Mouse (Mus musculus): Measurements from ENCODE around the gene Slc6a16.

The Slc6a16 gene

GRCm38 (mm10) chr7:45240633-45241388 lies at the start of gene Slc6a16:
TSS of gene Slc6a16 (plus strand) at chr7:45241085.
- no peak for DNase-seq

DNA sequence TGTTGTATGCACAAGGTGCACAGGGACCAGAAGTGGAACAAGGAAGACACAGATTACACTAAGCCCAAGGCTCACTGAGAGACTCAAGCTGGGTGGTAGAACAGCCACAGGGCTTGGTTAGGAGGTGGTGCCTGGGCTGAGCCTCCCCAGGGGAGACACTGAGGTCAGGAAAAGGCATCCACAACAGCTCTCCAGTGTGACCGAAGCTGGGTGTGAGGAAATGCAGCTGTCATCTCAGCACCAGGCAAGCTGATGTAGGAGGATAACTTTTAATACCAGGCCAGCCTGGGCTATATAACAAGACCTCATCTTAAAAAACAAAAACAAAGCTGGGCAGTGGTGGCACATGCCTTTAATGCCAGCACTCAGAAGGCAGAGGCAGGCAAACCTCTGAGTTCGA lies 49.7 kb upstream of the Slc6a16 start:
- DNase-seq = no peak

- peak; percentile 81 for DNase-seq
These were observed 49.0 kb upstream of the Slc6a16 start for GRCm38 (mm10) chr7:45191803-45192363.

DNA sequence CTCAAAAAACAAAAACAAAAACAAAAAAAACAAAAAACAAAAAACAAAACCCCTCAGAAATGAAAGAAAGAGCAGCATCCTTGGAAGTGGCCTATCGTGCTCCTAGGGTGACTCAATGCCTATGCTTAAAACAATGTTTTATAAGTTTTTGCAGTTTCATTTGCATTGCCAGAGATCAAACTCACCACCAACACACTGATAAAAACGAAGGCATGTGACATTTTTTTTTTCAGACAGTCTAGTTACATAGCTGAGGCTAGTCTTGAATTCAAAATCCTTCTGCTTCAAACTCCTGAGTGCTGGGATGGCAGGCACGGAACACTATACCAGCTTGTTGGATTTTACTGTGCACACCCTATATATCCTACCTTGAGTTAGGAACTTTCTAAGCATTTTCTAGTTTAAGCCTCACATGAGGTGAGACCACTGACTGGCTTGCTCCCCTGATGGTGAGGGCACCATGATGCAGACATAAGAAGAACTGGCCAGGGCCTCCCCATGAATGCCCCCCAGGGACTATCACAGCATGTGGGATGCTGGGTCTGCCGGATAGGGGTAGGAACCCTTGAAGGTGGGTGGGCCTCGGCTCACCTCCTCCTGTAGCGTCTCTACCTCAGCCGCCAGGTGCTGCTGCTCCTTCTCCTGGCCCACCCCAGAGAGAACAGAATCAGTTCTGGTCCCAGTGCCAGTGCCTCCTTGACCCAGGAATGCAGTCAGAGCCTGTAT lies 48.1 kb upstream of the Slc6a16 start:
- peak; percentile 43 for DNase-seq

DNA sequence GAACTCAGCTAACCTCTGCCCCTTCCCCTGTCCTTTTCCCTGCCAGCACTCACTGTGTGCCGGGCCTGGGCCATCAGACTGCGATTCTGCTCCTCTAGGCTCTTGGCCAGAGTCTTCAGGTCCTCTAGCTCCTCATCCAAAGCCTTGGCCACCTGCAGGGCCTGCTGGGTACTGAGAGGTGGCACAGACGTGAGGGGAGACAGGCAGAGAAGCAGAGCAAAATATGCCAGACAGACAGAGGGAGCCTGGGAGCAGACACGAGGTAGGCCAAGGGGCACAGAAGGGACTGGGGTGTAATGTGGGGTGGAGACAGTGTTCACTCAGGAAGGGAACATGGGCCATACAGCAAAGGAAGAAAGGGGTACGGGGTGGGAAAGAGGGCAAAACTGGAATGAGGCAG lies 47.5 kb upstream of the Slc6a16 start:
- peak; percentile 61 for DNase-seq

- DNase-seq = peak; percentile 61
These were observed 46.8 kb upstream of the Slc6a16 start for GRCm38 (mm10) chr7:45193871-45194785.

DNA sequence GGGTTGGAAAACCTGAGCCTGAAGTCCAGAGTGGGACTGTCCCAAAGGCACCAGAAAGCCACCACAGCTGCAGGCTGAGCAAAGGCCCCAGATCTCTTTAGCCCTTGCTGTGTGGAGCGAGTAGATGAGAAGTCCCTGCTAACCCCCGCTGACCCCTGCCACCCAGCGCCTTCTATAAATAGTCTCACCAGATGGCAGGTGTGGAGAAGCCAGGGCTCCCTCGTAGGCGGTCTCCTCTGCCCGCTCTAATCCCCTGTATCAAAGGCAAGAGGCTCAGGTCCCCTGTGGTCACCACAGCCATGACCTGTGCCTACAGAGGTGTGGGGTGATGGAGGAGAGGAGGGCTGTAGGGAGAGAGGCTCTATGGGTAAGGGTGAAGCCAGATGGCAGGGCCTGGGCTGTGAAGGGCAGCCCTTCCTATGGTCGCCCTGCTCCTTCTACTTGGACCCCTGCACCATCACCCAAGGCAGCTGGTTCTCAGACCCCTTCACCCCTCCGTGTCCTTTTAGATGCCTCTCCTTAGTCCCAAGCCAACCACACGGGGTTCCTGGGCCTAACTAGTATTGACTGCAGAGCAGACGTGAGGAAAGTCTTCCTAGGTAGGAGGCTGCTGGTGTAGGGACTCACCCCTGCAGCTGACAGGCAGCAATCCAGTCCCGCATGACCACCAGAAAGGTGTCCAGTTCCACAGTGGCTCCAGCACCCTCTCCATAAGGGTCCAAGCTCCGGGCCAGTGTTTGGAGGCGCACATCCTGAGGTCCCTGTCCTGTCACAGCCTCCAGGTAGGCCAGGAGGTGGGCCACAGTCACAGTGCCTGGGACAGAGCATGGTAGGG lies 45.3 kb upstream of the Slc6a16 start:
- peak; percentile 59 for DNase-seq

DNA sequence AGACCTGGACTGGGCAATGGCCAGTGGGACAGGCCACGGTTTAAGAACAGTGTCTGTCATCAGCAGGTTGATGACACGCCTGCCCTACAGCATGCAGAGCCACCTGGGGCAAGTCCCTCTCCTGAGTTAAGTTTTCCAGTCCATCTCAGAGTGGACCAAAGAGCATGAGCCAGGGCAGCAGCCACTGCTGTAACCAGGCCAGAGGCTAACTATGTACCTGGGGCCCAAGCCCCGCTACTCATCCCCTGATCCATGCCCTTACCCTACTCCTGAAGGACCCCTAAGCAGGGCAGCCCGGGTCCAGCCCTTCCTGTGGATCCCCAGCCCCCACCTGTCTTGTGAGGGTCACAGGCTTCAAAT lies 44.7 kb upstream of the Slc6a16 start:
- peak; percentile 29 for DNase-seq

DNA sequence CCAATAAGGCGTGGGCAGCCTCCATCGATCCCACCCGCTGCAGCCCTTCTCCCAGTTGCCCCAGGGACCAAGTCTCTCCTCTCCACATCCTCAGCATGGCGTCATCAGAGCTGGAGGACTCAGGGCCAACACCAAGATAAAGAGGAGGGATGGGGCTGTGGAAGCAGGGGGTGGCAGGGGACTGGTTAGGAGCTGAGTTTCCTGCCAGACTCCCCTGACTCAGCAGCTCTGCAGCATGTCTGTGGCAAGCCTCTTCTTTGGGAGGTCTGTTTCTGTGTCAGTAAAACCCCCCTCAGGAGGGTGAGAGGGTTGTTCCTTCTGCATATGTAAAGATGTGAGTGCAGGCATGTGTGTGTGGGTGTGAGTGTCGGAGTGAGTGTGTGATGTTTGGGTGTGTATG lies 43.9 kb upstream of the Slc6a16 start:
- DNase-seq = peak; percentile 24

- peak; percentile 88 for DNase-seq
These were observed 42.5 kb upstream of the Slc6a16 start for GRCm38 (mm10) chr7:45198435-45198834.

DNA sequence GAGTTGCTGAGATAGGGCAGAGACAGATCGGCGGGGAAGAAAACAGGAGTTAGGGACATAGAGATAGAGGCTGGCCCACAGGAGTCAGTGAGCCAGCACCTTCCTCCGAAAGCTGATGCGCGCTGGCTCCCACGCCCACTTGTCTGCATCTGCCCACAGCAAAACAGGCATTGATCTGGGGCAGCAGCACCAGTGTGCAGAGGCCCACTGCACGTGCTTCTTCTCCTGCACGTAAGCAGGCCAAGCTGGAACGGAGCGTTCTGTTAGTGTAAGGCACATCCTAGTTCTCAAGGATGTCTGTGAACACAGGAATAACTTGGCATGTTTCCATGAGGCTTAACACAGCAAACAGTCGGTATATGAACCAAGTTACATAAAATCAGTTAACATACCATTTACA lies 41.9 kb upstream of the Slc6a16 start:
- DNase-seq = peak; percentile 30

- DNase-seq = no peak
These were observed 38.2 kb upstream of the Slc6a16 start for GRCm38 (mm10) chr7:45202654-45203053.

DNA sequence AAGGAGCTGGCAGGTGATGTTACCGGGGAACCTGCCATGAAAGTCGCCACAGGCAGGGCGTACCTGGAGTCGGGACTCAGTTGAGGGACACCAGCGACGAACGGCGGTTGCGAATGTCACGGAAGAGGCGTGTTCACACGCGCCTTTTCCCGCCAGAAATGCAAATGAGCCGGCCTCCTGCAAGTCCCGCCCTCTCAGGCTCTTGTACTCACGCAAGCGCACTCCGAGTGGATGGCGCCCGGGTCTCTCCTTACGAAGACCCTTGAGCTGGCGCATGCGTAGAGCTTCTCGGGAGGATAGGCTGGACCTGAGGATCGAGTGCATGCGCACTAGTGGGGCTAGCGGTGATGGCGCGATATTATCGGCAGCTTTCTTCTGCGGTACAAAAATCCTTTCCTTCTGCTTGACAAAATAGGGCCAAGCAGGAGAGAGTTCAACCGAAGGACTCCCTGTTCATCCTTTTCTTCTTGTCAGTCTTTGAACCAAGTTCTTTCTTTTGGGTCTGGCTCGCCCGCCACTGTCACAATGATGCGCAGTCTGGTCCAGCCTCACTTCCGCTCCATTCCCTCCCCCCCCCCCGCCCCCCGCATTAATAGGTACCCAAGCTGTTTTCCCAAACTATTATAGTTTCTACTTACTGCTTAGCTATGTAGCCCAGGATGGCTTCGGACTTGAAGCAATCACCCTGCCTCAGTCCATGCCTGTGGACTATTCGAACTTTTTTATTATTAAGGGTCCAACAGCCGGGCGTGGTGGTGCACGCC lies 36.3 kb upstream of the Slc6a16 start, which contains the start of gene Ccdc155:
Gene Ccdc155, minus strand, starts transcription at position 513 of the 764 bp plus-strand sequence.
- peak; percentile 94 for DNase-seq

DNA sequence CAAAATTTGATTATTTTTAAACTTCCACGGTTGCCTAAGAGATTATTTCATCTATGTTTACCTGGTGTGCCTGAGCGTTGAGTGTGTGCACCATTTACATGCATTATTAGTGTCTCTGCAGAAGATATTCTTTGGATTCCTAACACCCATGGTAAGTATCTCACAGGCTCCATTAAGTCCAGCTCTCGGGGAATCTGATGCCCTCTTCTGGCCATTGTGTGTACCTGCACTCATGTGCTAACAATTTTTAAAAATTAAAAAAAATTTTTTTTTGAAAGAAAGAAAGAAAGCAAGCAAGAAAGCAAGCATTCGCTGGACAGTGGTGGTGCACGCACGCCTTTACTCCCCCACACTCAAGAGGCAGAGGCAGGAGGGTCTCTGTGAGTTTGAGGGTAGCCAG lies 32.6 kb upstream of the Slc6a16 start:
- DNase-seq = no peak

DNA sequence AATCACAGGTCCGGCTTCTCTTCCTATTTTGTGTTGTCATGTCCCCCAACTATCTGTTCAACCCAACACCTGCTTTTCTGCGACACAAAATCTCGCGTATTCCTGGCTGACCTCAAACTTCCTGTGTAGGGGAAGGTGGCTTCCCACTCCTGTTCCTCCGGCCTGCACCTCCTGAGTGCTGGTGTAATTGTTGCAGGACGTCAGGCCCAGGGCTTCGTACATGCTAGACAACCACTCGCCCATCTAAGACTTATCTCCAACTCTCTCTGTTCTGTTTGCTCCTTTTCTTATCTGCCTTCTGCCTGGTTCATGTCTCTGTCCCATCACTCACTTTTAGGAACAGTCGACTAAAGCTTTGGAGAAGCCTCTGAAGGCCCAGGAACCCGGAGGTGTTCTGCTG lies 29.8 kb upstream of the Slc6a16 start:
- DNase-seq = no peak

DNA sequence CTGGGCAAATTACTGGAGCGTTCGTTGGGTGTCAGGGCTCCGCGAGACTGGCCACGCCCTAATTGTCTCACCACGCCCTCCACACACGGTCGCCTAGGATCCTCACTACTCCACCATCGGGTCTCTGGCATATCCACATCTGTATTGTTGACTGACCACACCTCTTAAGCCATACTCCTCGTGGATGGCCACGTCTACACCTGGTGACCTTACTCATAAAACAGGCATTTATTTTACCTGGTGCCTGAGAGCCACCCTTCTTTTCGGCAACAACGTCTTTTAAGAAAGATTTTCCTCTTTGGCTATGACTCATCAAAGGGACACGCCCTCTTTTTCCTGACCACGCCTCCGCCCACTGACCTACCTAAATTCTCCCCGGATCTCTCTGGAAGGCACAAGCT lies 29.0 kb upstream of the Slc6a16 start, which contains the start of gene Dkkl1:
Gene Dkkl1, minus strand, starts transcription at position 297 of the 401 bp plus-strand sequence.
- no peak for DNase-seq

- DNase-seq = no peak
These were observed 28.5 kb upstream of the Slc6a16 start for GRCm38 (mm10) chr7:45212356-45212755.

DNA sequence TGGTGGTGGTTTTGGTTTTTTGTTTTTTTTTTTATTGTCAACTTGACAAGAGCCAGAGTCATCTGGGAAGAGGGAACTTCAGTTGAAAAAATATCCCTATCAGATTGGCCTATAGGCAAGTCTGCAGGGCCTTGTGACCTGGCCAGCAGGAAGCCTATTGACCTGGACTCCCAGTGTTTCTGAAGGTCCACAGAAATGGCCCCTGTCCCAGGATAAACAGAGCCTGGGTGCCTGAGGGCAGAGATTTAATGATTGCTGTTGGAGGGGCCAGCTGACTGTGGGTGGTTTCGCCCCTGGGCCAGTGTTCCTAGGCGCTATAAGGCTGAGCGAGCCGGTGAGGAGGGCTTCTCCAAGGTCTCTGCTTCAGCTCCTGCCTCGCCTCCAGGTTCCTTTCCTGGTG lies 27.2 kb upstream of the Slc6a16 start:
- DNase-seq = no peak

GRCm38 (mm10) chr7:45215673-45216441 lies 25.0 kb upstream of the Slc6a16 start, which contains the start of gene Tead2:
TSS of gene Tead2 (plus strand) at chr7:45215753.
- no peak for DNase-seq
